Mouse (Mus musculus): Measurements from ENCODE around the gene Rab23. TPM values are rescaled to one million over a fixed set of nuclear protein-coding genes. Genes with fewer than 3 reads are reported as not detected.
"Not testable (repeated sequence)": the region's sequence is repeated elsewhere in the genome, so short reads cannot be mapped to it uniquely, and the experiment has no call there.

Rab23 gene
- polyA plus RNA-seq, 2 experiments, result 2.5 to 2.9 TPM

DNA sequence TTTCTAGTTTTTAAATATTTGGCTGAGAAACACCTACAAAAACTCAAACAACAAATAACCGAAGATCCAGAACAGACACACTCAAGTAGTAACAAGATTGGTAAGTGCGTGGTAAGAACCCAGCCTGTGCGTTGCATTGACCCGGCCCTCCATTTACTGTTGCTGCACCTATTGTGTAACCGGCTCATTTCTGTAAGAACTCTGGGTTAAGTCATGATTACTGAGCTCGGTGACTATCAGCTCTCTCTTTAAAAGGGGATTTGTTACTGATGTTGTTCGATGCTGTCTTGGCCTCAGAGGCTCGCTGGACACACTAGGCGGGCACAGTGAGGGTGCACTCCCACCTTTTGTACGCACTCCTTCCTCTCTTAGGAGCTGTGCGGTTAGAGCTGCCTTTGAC, 18.6 kb downstream of the Rab23 start:
- WGBS (ENCODE audit: insufficient replicate concordance), result 85% methylated on average over 11 of the region's 11 CpGs
- Histone ChIP-seq H3K4me1 (replicated peaks; ENCODE audit: control insufficient read depth in 2 of 2, insufficient read depth in 2 of 2, low read length in 1 of 2) (no peaks in the 10 kb centered on the region), H3K9me3 (ENCODE audit: control insufficient read depth, low read length) (no peaks in the 10 kb centered on the region), H3K4me3 (ENCODE audit: insufficient read depth in 1 of 2, low read depth in 2 of 2, low read length in 2 of 2) (no peak overlapping the region), H3K9ac (replicated peaks) (no peak overlapping the region), H3K27me3 (ENCODE audit: control insufficient read depth, insufficient read depth, low read length) (no peaks in the 10 kb centered on the region), H3K36me3 (replicated peaks; ENCODE audit: control insufficient read depth, insufficient read depth, low read depth) (peaks cover 2% of the 10 kb centered on the region), H3K27ac (no peak overlapping the region), H3K4me2 (ENCODE audit: low read depth) (no peak overlapping the region)
- no peak for ATAC-seq (ENCODE audit: insufficient read depth)
- no peak for DNase-seq (ENCODE audit: low read depth in 3 of 3, low spot score in 3 of 3)
- TF ChIP-seq EP300 (IDR thresholded peaks at IDR 0.05; ENCODE audit: low read depth), result no peak
- TF ChIP-seq CTCF (IDR thresholded peaks at IDR 0.05; ENCODE audit: low read depth), result no peak

DNA sequence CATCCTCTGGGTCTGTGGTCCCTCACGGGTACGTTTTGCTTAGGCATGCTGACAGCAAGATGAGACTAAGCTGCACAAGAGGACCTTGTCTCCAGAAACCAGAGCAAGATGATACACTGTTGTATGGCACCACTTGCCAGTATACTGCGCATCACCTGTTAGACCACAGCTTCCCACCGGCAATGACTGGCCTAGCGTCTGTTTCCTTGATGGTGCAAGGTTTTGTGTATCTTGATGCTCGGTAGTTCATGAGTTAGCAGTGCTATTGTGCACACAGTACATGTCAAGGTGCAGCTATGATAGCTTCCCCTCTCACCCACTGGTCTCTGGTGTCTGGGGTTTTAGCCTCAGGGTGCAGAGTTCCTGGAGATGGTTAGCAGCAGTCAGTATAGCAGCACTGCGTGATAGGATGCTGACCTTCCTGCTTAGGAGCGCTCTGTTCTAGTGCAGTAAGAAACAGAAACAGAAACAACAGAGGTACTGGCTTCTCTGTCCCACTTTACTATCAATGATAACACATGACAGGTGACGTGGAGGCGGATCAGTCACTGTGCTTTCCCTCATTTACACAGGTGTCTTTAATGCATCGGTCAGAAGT, 19.1 kb downstream of the Rab23 start:
- no peaks in the 10 kb centered on the region for H3K4me1 ChIP-seq (replicated peaks; ENCODE audit: control insufficient read depth in 2 of 2, insufficient read depth in 2 of 2, low read length in 1 of 2)
- ATAC-seq (ENCODE audit: insufficient read depth), result 0 out of 2 replicates have a peak, but pooled peaks have one; percentile 11
- no peak for DNase-seq (ENCODE audit: low read depth in 3 of 3, low spot score in 3 of 3)
- H3K9me3 ChIP-seq (ENCODE audit: control insufficient read depth, low read length), result no peaks in the 10 kb centered on the region
- WGBS (ENCODE audit: insufficient replicate concordance), result 73% methylated on average over 11 of the region's 11 CpGs
- H3K27me3 ChIP-seq (ENCODE audit: control insufficient read depth, insufficient read depth, low read length), result no peaks in the 10 kb centered on the region
- no peak overlapping the region for H3K4me2 ChIP-seq (ENCODE audit: low read depth)
- TF ChIP-seq CTCF (IDR thresholded peaks at IDR 0.05; ENCODE audit: low read depth) (no peak), EP300 (IDR thresholded peaks at IDR 0.05; ENCODE audit: low read depth) (no peak)
- no peak overlapping the region for H3K27ac ChIP-seq
- H3K4me3 ChIP-seq (ENCODE audit: insufficient read depth in 1 of 2, low read depth in 2 of 2, low read length in 2 of 2), result no peak overlapping the region
- H3K9ac ChIP-seq (replicated peaks), result no peak overlapping the region
- H3K36me3 ChIP-seq (replicated peaks; ENCODE audit: control insufficient read depth, insufficient read depth, low read depth), result peaks cover 2% of the 10 kb centered on the region

DNA sequence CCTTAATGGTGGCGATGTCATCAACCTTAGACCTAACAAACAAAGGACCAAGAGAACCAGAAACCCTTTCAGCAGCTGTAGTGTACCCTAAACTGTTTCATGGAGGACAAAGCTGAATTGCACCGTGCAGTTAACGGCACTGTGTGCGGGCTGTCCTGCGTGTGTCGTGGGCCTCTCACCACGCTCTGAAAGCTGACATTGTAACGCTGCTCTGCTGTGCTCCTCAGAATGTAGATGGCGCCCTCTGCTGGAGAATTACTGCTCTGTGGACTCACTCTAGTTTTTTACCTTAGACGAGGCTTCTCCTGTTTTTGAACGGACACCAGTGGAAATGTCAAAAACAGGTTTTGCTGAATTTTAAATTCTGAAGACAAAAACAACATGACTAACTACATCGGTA, 19.6 kb downstream of the Rab23 start:
- no peak overlapping the region for H3K4me3 ChIP-seq (ENCODE audit: insufficient read depth in 1 of 2, low read depth in 2 of 2, low read length in 2 of 2)

DNA sequence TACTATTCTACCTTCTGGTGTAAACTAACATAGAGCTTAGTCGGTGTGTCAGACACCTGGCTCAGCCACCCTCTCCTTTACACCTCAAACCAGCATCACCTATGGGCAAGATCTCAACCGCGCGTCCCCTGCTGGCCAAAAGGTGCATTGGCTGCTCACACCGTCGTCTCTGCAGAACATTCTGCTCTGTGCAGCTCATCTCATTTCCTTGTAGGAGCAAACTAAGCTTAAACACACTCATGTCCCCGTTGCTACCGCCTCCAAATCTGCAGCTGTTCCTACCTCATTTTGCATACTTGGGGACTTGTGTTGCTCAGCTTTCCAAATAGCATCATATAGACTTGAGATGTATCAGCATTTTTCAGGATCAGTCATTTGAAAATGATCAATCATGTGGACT, 23.2 kb downstream of the Rab23 start:
- TF ChIP-seq CTCF (IDR thresholded peaks at IDR 0.05; ENCODE audit: low read depth) (peak; percentile 97), EP300 (IDR thresholded peaks at IDR 0.05; ENCODE audit: low read depth) (no peak)
- Histone ChIP-seq H3K27ac (no peak overlapping the region), H3K9me3 (ENCODE audit: control insufficient read depth, low read length) (no peaks in the 10 kb centered on the region), H3K36me3 (replicated peaks; ENCODE audit: control insufficient read depth, insufficient read depth, low read depth) (peaks cover 15% of the 10 kb centered on the region), H3K9ac (replicated peaks) (no peak overlapping the region), H3K4me1 (replicated peaks; ENCODE audit: control insufficient read depth in 2 of 2, insufficient read depth in 2 of 2, low read length in 1 of 2) (no peaks in the 10 kb centered on the region), H3K4me3 (ENCODE audit: insufficient read depth in 1 of 2, low read depth in 2 of 2, low read length in 2 of 2) (no peak overlapping the region), H3K27me3 (ENCODE audit: control insufficient read depth, insufficient read depth, low read length) (no peaks in the 10 kb centered on the region), H3K4me2 (ENCODE audit: low read depth) (no peak overlapping the region)
- ATAC-seq (ENCODE audit: insufficient read depth) (0 out of 2 replicates have a peak, but pooled peaks have one; percentile 43), DNase-seq (ENCODE audit: low read depth in 3 of 3, low spot score in 3 of 3) (no peak)
- 17% methylated on average over 8 of the region's 8 CpGs for WGBS (ENCODE audit: insufficient replicate concordance)

More for the DNA sequence above, 19.6 kb downstream of the Rab23 start:
- Histone ChIP-seq H3K36me3 (replicated peaks; ENCODE audit: control insufficient read depth, insufficient read depth, low read depth) (peaks cover 2% of the 10 kb centered on the region), H3K4me2 (ENCODE audit: low read depth) (no peak overlapping the region), H3K9ac (replicated peaks) (no peak overlapping the region), H3K27ac (no peak overlapping the region), H3K27me3 (ENCODE audit: control insufficient read depth, insufficient read depth, low read length) (no peaks in the 10 kb centered on the region), H3K4me1 (replicated peaks; ENCODE audit: control insufficient read depth in 2 of 2, insufficient read depth in 2 of 2, low read length in 1 of 2) (no peaks in the 10 kb centered on the region), H3K9me3 (ENCODE audit: control insufficient read depth, low read length) (no peaks in the 10 kb centered on the region)
- ATAC-seq (ENCODE audit: insufficient read depth) (peak; percentile 47; the same call in 1 of the 2 replicates), DNase-seq (ENCODE audit: low read depth in 3 of 3, low spot score in 3 of 3) (peak in 2 of 3 experiments; percentile 59 to 62)
- TF ChIP-seq CTCF (IDR thresholded peaks at IDR 0.05; ENCODE audit: low read depth) (peak; percentile 97), EP300 (IDR thresholded peaks at IDR 0.05; ENCODE audit: low read depth) (no peak)
- WGBS (ENCODE audit: insufficient replicate concordance), result 36% methylated on average over 12 of the region's 12 CpGs

DNA sequence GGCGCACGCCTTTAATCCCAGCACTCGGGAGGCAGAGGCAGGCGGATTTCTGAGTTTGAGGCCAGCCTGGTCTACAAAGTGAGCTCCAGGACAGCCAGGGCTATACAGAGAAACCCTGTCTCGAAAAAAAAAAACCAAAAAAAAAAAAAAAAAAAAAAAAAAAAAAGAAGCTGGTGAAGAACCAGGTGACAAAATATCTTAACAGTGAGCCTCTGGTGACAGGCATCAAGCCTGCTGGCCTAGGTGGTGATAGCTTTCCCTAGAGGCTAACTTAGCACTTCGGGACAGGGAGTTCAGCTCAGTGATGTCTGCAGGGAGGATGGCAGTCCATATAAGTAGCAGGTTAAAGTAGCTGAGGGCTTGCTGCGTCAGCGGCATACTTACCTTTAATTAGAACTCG, 25.1 kb downstream of the Rab23 start:
- not testable (repeated sequence) for H3K27me3 ChIP-seq (ENCODE audit: control insufficient read depth, insufficient read depth, low read length); H3K27ac ChIP-seq; H3K4me1 ChIP-seq (replicated peaks; ENCODE audit: control insufficient read depth in 2 of 2, insufficient read depth in 2 of 2, low read length in 1 of 2); ATAC-seq (ENCODE audit: insufficient read depth); H3K9me3 ChIP-seq (ENCODE audit: control insufficient read depth, low read length); H3K9ac ChIP-seq (replicated peaks); DNase-seq (ENCODE audit: low read depth in 3 of 3, low spot score in 3 of 3); H3K4me2 ChIP-seq (ENCODE audit: low read depth); H3K4me3 ChIP-seq (ENCODE audit: insufficient read depth in 1 of 2, low read depth in 2 of 2, low read length in 2 of 2)
- peaks cover 13% of the 10 kb centered on the region for H3K36me3 ChIP-seq (replicated peaks; ENCODE audit: control insufficient read depth, insufficient read depth, low read depth)
- WGBS (ENCODE audit: insufficient replicate concordance), result 86% methylated on average over 8 of the region's 9 CpGs

Measured in liver, embryonic 14.5 days (tissue).